In the genomic region with DNA sequence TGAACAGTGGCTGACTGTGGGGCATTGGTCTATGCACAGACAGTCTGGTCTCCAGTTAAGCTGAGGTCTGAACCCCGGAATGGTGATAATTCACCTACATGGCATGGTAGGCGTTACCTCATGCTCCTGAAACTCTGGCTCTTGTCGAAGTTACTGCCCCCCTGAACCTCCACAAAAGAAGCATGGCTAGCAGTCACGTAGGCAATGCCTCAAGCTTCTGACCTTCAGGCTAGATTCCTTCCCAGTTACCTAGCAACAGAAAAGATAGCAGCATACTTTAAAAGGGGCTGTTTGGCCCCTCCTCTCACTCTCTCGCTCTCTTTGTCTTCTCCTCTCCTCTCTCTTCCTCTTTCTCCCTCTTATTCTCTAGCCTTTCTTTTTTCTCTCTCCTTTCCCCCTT, we compare ENCODE assay signal across 17 mouse cellular contexts.
DNase-seq lines count a peak whose midpoint lies in the region; ATAC-seq and TF ChIP-seq lines count a peak whose summit lies in the region.
"Had no signal": no experiment of that assay in that cellular context is flagged by ENCODE, and none has a peak within 500 bp of the region (broad histone marks: within the 10 kb centered on the region; RNA-seq: fewer than 3 reads in every experiment).

No protein-coding gene starts in this region.

- TF ChIP-seq RAD21 in MEL (IDR thresholded peaks at IDR 0.05; ENCODE audit: low read depth, low read length) = no peak

- no peak for TF ChIP-seq POLR2A in MEL (IDR thresholded peaks at IDR 0.05; ENCODE audit: control insufficient read depth in 1 of 2, insufficient read depth in 1 of 2, low read depth in 1 of 2, low read length in 2 of 2, poor library complexity in 1 of 2)

- 0 out of 2 replicates have a peak, but pooled peaks have one; percentile 4 for ATAC-seq in heart, embryonic 11.5 days (replicated peaks; ENCODE audit: insufficient number of reproducible peaks, low FRiP score, low TSS enrichment)
- ATAC-seq: CD4-positive, CD25-positive, alpha-beta regulatory T cell, adult 4 months had no signal

- peaks cover 7% of the 10 kb centered on the region for H3K4me1 ChIP-seq in heart, embryonic 11.5 days (ENCODE audit: control insufficient read depth, insufficient read depth, low read length)
- H3K4me1 ChIP-seq in MEL (ENCODE audit: control insufficient read depth in 1 of 2, insufficient read depth in 2 of 2, low read length in 2 of 2) = peaks cover 0 to 22% of the 10 kb centered on the region in 2 experiments; a peak in 1 of 4 replicates
- H3K4me1 ChIP-seq: megakaryocyte, embryonic 14.5 days had no signal

- H3K9me3 ChIP-seq in heart, embryonic 11.5 days (replicated peaks; ENCODE audit: control insufficient read depth, low read length) = no peaks in the 10 kb centered on the region
- H3K9me3 ChIP-seq in MEL (replicated peaks; ENCODE audit: insufficient read depth, low read length) = no peaks in the 10 kb centered on the region
- H3K9me3 ChIP-seq: limb, embryonic 13.5 days; megakaryocyte, embryonic 14.5 days had no signal

- TF ChIP-seq CTCF in layer of hippocampus, adult 2 months (conservative IDR thresholded peaks at IDR 0.05) = no peak
- TF ChIP-seq CTCF in MEL (IDR thresholded peaks at IDR 0.05 in 2 of 3, conservative IDR thresholded peaks at IDR 0.05 in 1 of 3; ENCODE audit: control insufficient read depth in 1 of 3, insufficient read depth in 1 of 3, low read depth in 2 of 3, low read length in 3 of 3, poor library complexity in 1 of 3, severe bottlenecking in 1 of 3) = no peak

- H3K79me2 ChIP-seq in MEL (ENCODE audit: control insufficient read depth, insufficient read depth, low read length, poor library complexity) = no peaks in the 10 kb centered on the region

- H3K36me3 ChIP-seq in heart, embryonic 11.5 days (ENCODE audit: control insufficient read depth, insufficient read depth, low read length) = no peaks in the 10 kb centered on the region
- no peaks in the 10 kb centered on the region for H3K36me3 ChIP-seq in MEL (ENCODE audit: control insufficient read depth in 1 of 2, insufficient read depth in 2 of 2, low read length in 2 of 2)
- H3K36me3 ChIP-seq: limb, embryonic 13.5 days had no signal

- 44% methylated on average over 5 of the region's 5 CpGs for WGBS in heart, embryonic 11.5 days (ENCODE audit: insufficient replicate concordance)

- no peak for TF ChIP-seq EP300 in MEL (IDR thresholded peaks at IDR 0.05; ENCODE audit: low read depth in 1 of 2, low read length in 2 of 2)

- no peak overlapping the region for H3K9ac ChIP-seq in heart, embryonic 11.5 days (ENCODE audit: low read depth, low read length)
- no peak overlapping the region for H3K9ac ChIP-seq in MEL (ENCODE audit: control insufficient read depth, low read depth, low read length, poor library complexity, severe bottlenecking)
- H3K9ac ChIP-seq: limb, embryonic 13.5 days; liver, embryonic 14.5 days had no signal

- no peak for DNase-seq in heart, adult 9 months (ENCODE audit: low spot score in 2 of 2)
- no peak for DNase-seq in layer of hippocampus, adult 2 months (ENCODE audit: low spot score in 2 of 2)
- no peak for DNase-seq in layer of hippocampus, adult 9-10 months (ENCODE audit: low spot score)
- DNase-seq in MEL (ENCODE audit: low read depth, low spot score) = peak; percentile 38
- peak; percentile 6 for DNase-seq in ZHBTc4 (ENCODE audit: low read depth, low spot score)
- DNase-seq in cerebellum, adult 18-20 months = no peak
- DNase-seq: adrenal gland, postnatal 25 days; cerebellum, adult 9-10 months; kidney, adult 2 months; kidney, postnatal 14 days had no signal

- H3K4me3 ChIP-seq in heart, embryonic 11.5 days (ENCODE audit: low read depth, low read length) = no peak overlapping the region
- no peak overlapping the region for H3K4me3 ChIP-seq in layer of hippocampus, adult 2 months
- H3K4me3 ChIP-seq in MEL (ENCODE audit: control insufficient read depth in 1 of 2, insufficient read depth in 1 of 2, low read depth in 2 of 2, low read length in 2 of 2) = peak overlapping the region in 1 of 2 experiments; percentile 22; a peak in 1 of 4 replicates
- H3K4me3 ChIP-seq: limb, embryonic 13.5 days; megakaryocyte, embryonic 14.5 days; myocyte had no signal

- no peak overlapping the region for H3K4me2 ChIP-seq in heart, embryonic 11.5 days
- H3K4me2 ChIP-seq: limb, embryonic 13.5 days had no signal

- H3K27ac ChIP-seq in heart, embryonic 11.5 days (ENCODE audit: low read depth, low read length) = no peak overlapping the region
- peak overlapping the region; percentile 28; the same call in 1 of the 2 replicates for H3K27ac ChIP-seq in layer of hippocampus, adult 2 months
- no peak overlapping the region for H3K27ac ChIP-seq in MEL (ENCODE audit: control insufficient read depth, low read depth, low read length)
- H3K27ac ChIP-seq: limb, embryonic 13.5 days; liver, embryonic 14.5 days; stomach, postnatal 0 days had no signal

- no peaks in the 10 kb centered on the region for H3K27me3 ChIP-seq in heart, embryonic 11.5 days (ENCODE audit: control insufficient read depth, insufficient read depth, low read length)
- H3K27me3 ChIP-seq in MEL (ENCODE audit: control insufficient read depth in 1 of 2, insufficient read depth in 2 of 2, low read length in 2 of 2) = no peaks in the 10 kb centered on the region

TF ChIP-seq in MEL, 35 proteins besides CTCF, POLR2A, EP300 and RAD21:
- TF ChIP-seq ZC3H11A (IDR thresholded peaks at IDR 0.05; ENCODE audit: low read depth, low read length) (no peak), MYC (IDR thresholded peaks at IDR 0.05; ENCODE audit: low read depth, low read length) (no peak), MEF2A (IDR thresholded peaks at IDR 0.05; ENCODE audit: extremely low read depth, insufficient replicate concordance, low read depth, low read length, poor library complexity, severe bottlenecking) (no peak), SIN3A (IDR thresholded peaks at IDR 0.05; ENCODE audit: low read length) (peak; percentile 30; the same call in 1 of the 2 replicates), BHLHE40 (IDR thresholded peaks at IDR 0.05; ENCODE audit: borderline replicate concordance, low read depth, low read length) (no peak), NELFE (IDR thresholded peaks at IDR 0.05; ENCODE audit: low read depth, low read length) (no peak), ZKSCAN1 (IDR thresholded peaks at IDR 0.05; ENCODE audit: low read depth, low read length) (peak; percentile 24; the same call in 1 of the 2 replicates), SMC3 (IDR thresholded peaks at IDR 0.05; ENCODE audit: low read depth, low read length) (no peak), NRF1 (IDR thresholded peaks at IDR 0.05; ENCODE audit: insufficient read depth, low read depth, low read length, poor library complexity, severe bottlenecking) (no peak), MXI1 (IDR thresholded peaks at IDR 0.05; ENCODE audit: low read depth, low read length) (no peak), UBTF (IDR thresholded peaks at IDR 0.05; ENCODE audit: borderline replicate concordance, insufficient read depth, low read depth, low read length) (no peak), HCFC1 (IDR thresholded peaks at IDR 0.05; ENCODE audit: low read depth, low read length) (0 out of 2 replicates have a peak, but pooled peaks have one; percentile 21), MAZ (IDR thresholded peaks at IDR 0.05; ENCODE audit: low read depth, low read length) (peak; percentile 33; the same call in 1 of the 2 replicates)

Comparison
In these comparisons a context has a peak if more than half of its experiments do, and no peak if none do; other contexts are left out.
1. DNase-seq: peak in MEL (single experiment) and ZHBTc4 (single experiment); none in heart, adult 9 months (0 of 2), layer of hippocampus, adult 2 months (0 of 2), layer of hippocampus, adult 9-10 months (single experiment) and cerebellum, adult 18-20 months (0 of 2).